Mouse (Mus musculus): Measurements from ENCODE around the gene Plod2.

DNA sequence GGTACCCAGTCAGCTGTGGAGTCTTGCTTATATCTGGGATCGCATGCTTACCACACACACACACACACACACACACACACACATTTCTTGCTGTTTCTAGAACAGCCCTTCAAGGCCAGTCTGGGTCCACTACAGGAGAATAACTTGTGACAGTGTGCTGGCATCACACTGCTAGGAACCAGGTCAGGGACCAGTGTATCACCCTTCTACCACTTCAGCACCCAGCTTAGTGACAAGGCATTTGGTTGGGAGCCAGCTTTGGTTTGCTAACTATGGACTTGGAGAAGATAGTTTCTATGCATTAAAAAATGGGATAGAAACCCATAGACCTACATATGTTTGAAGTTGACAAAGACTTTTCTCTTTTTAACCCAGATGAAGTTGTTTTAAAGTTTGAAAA, 46.2 kb downstream of the Plod2 start:
- TF ChIP-seq CTCF (IDR thresholded peaks at IDR 0.05 in 2 of 3, conservative IDR thresholded peaks at IDR 0.05 in 1 of 3; ENCODE audit: control insufficient read depth in 1 of 3, insufficient read depth in 1 of 3, low read depth in 2 of 3, low read length in 3 of 3, poor library complexity in 1 of 3, severe bottlenecking in 1 of 3): no peak
- TF ChIP-seq HCFC1 (IDR thresholded peaks at IDR 0.05; ENCODE audit: low read depth, low read length): no peak
- no peak for TF ChIP-seq TCF12 (IDR thresholded peaks at IDR 0.05; ENCODE audit: low read depth, low read length)
- no peak for TF ChIP-seq EP300 (IDR thresholded peaks at IDR 0.05; ENCODE audit: low read depth in 1 of 2, low read length in 2 of 2)
- no peak for TF ChIP-seq USF1 (IDR thresholded peaks at IDR 0.05; ENCODE audit: low read depth, low read length)
